Mouse (Mus musculus): ENCODE results near the gene Fthl17d.
"Not testable (repeated sequence)": the region's sequence is repeated elsewhere in the genome, so short reads cannot be mapped to it uniquely, and the experiment has no call there.

Gene Fthl17d

DNA sequence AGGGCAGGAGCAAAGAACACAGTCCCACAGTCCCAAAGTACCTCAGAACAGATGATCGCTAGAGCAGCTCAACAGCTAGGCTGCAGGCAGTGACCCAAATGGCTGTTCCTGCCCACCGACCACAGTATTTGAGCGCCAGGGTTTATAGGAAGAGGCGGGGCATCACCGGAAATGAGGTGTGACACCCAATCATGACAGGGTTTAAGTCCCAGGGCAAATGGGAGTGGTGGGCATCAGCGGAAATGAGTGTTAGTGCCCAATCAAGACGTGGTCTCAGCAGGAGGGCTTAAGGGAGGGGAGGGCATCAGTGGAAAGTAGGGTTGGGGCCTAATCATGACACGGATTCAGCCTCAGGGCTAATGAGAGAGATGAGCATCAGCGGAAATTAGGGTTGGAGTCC, at the start of gene Fthl17d:
Gene Fthl17d, minus strand, starts transcription at position 101 of the 400 bp plus-strand sequence.
- DNase-seq, result not testable (repeated sequence)

DNA sequence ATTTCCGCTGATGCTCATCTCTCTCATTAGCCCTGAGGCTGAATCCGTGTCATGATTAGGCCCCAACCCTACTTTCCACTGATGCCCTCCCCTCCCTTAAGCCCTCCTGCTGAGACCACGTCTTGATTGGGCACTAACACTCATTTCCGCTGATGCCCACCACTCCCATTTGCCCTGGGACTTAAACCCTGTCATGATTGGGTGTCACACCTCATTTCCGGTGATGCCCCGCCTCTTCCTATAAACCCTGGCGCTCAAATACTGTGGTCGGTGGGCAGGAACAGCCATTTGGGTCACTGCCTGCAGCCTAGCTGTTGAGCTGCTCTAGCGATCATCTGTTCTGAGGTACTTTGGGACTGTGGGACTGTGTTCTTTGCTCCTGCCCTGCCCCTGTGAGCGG, 46.6 kb upstream of the Fthl17d start, which contains the start of gene Fthl17e:
Gene Fthl17e, plus strand, starts transcription at position 301 of the 400 bp plus-strand sequence.
- DNase-seq, result not testable (repeated sequence)

DNA sequence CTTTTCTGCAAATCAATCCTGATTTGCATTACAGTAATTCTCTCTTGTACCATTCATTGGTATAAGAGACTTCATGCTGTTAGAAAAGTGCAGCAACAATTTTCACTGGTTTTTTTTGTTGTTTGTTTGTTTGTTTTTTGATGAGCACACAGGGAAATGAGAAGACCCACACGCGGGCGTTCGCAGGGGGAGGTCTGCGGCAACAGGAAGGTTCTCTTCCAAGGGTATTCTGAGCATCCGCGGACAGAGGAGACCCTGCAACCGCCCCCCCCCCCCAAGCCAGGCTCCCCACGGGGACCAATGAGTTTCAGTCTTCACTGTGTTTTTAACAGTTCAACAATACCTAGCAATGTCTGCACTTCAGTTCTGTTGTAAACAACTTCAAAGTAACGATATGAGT, 32.9 kb upstream of the Fthl17d start:
- no peak for DNase-seq

DNA sequence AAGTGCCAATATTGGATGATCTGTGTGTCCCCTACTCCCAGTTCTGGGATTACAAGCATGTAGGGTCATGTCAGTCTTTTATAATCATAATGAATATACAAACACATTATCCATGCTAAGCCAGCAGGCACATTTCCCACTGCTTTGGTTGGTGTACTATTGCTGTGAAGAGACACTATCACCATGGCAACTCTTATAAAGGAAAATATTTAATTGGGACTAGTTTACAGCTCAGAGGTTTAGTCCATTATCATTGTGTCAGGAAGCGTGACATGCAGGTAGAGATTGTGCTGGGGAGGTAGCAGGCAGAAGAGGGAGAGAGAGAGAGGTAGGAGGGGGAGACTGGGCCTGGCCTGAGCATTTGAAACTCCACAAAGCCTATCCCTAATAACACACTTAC, 29.5 kb upstream of the Fthl17d start:
- DNase-seq, result no peak

DNA sequence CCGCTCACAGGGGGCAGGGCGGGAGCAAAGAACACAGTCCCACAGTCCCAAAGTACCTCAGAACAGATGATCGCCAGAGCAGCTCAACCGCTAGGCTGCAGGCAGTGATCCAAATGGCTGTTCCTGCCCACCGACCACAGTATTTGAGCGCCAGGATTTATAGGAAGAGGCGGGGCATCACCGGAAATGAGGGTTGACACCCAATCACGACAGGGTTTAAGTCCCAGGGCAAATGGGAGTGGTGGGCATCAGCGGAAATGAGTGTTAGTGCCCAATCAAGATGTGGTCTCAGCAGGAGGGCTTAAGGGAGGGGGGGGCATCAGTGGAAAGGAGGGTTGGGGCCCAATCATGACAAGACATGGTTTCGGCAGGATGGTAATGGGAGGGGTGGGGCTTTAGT, 10.1 kb downstream of the Fthl17d start, which contains the start of gene Fthl17c:
Gene Fthl17c, minus strand, starts transcription at position 101 of the 400 bp plus-strand sequence.
- not testable (repeated sequence) for DNase-seq

DNA sequence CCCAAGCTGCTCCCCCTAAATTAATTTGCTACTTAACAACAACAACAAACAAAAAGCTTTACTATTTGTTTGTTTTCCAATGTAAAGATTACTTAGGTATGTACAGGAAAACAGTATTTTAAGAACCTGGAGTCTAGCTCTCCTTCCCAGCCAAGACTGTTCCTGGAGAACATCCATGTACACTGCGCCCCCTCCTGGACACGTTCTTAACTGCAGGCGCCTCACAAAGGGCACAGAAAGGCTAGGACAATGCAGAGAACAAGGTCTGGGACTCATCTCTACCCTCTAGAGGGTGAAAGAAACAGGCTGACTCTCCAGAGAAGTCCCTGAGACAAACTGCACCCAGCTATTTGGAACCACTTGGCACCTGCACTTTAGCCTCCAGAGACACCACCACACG, 21.9 kb downstream of the Fthl17d start:
- peak in 1 of 2 experiments; percentile 17 for DNase-seq

DNA sequence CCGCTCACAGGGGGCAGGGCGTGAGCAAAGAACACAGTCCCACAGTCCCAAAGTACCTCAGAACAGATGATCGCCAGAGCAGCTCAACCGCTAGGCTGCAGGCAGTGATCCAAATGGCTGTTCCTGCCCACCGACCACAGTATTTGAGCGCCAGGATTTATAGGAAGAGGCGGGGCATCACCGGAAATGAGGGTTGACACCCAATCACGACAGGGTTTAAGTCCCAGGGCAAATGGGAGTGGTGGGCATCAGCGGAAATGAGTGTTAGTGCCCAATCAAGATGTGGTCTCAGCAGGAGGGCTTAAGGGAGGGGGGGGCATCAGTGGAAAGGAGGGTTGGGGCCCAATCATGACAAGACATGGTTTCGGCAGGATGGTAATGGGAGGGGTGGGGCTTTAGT, 23.7 kb downstream of the Fthl17d start, which contains the start of gene Fthl17b:
Gene Fthl17b, minus strand, starts transcription at position 101 of the 400 bp plus-strand sequence.
- not testable (repeated sequence) for DNase-seq

DNA sequence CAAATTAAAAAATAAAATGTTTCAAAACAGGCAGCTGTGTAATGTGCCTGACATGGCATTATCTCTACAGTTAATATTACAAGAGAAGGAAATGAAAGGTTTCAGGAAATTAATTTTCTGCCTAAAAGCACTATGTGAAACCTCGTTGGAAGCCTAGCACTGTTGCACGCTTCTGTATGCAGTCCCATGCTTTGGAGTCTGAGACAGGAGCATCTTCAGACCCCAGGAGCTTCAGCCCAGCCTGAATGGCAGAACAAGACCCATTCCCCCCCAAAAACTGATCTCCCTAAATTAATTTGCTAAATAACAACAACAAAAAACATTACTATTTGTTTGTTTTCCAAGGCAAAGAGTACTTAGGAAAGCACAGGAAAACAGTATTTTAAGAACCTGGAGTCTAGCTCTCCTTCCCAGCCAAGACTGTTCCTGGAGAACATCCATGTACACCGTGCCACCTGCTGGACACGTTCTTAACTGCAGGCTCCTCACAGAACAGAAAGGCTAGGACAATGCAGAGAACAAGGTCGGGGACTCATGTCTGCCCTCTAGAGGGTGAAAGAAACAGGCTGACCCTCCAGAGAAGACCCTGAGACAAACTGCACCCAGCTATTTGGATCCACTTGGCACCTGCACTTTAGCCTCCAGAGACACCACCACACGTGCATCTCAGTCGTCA, 38.3 kb downstream of the Fthl17d start:
- DNase-seq, result peak; percentile 82 to 88

DNA sequence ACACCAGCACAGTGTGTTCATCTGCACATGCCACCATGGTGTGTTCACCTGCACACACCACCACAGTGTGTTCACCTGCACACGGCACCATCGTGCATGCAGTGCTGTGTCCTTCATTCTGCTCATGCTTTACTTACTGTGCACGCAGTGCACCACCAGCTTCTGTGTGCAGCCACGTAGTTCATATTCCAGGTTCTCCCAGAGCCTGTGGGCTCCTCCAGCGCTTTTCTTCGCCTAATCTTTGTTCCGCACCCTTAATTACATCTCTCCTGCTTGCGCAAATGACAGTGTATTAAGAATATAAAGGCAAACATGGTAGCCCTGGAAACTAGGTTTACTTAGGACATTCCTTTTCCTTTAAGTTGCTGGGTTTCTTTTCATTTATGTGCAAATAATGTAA, 42.5 kb downstream of the Fthl17d start:
- no peak for DNase-seq
